Mouse (Mus musculus): ENCODE measurements around the gene Cntfr. TPM values are rescaled to one million over a fixed set of nuclear protein-coding genes. Genes with fewer than 3 reads are reported as not detected.

The Cntfr gene
- 2.6 TPM for polyA plus RNA-seq (2014; fragmentation: Illumina TruSeq; extraction: RNeasy Lipid Tissue Mini Kit (QIAGEN cat#74804); ENCODE audit: insufficient read depth, low read depth, low replicate concordance)

DNA sequence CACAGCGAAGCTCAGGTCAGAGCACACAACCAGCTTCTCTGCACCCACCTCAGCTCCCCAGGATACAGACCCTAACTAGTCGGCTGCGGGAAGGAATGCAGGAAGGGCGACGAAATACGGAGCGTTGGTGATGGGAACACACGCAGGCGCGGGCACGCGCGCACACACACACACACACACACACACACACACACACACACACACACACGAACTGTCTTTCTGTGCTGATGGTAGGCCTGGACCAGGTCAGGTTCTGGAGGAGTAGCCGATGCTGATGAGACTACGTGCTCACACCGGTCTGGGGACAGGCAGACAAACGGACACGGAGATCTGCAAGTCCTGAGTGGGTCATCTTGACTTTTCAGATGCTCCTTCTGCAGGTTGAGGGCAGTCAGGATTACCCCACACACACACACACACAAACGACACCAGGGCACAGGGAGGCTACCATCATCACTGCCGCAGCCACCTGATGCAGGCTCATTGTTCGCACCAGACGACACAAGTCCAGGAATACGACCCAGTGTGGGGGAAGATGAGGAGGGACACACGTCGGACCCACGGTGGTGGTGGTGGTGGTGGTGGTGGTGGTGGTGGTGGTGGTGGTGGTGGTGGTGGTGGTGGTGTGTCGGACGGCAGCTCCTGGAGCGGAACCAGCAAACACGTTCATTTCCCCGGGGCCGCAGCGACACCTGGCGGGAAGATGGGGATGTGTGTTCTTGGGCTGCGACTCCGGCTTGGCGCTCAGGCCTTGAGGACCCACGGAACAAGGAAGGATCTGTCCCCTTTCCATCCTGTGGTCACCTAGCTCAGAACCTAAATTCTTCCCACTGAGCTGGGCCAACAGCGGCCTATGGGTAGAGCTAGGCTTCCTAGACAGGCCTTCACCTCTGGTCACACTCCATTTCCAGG is at the start of gene Cntfr:
Gene Cntfr (minus strand): TSS at position 160 of the 912 bp plus-strand sequence.

DNA sequence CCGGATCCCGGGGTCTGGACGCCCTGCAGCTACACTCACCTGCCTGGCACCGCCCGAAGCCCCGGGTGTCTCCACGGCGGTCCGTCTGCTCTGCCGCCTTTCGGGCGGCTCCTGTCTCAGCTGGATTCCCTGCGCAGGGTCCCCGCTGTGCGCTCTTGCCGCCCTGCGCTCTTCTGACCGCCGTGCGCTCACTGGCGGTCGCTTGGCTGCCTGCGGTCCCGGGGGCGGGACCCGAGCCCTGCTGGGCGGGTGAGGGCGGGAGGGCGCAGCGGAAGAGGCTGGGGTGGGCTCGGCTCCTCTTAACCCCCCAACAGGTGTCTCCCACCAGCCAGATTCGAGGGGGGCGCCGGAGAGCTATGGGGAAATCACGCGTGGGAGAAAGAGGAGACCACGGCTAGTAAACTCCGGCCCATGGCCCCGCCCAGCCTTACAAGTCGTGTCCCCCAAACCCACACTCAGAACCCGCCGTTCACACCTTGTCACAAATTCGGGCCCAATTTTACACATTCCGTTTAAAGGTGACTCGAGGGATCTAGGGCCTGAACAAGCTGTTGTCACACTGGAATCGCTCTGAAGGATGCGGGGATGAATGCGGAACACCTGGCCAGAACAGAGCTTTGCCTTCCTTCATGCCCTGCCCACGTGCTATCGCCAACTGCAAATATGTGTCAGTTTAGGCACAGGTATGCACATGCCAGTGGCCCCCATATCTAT is 34.3 kb upstream of the Cntfr start, which contains the start of gene Arid3c:
Gene Arid3c (minus strand): TSS at position 91 of the 714 bp plus-strand sequence.

DNA sequence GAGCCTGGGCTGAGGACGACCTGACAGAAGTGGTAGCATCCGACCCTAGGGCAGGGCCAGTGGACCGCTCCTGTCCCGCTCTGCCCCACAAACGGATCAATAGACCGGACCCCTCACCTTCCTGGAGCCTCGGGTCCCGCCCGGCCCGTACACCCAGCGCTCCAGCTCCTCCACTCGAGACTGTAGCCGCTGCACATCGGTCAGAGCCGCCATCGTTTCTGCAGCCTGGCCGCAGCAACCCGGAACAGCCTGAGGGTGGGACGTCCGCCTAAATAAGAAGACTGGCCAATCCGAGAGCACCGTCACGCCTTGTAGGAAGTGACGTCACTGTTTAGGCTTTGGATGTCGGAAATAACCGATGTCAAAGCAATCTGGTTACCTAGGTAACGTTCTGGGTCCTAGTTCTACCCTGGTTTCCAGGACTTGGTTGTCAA is 26.0 kb upstream of the Cntfr start, which contains the start of gene Dctn3:
Gene Dctn3 (minus strand): TSS at position 253 of the 434 bp plus-strand sequence.

DNA sequence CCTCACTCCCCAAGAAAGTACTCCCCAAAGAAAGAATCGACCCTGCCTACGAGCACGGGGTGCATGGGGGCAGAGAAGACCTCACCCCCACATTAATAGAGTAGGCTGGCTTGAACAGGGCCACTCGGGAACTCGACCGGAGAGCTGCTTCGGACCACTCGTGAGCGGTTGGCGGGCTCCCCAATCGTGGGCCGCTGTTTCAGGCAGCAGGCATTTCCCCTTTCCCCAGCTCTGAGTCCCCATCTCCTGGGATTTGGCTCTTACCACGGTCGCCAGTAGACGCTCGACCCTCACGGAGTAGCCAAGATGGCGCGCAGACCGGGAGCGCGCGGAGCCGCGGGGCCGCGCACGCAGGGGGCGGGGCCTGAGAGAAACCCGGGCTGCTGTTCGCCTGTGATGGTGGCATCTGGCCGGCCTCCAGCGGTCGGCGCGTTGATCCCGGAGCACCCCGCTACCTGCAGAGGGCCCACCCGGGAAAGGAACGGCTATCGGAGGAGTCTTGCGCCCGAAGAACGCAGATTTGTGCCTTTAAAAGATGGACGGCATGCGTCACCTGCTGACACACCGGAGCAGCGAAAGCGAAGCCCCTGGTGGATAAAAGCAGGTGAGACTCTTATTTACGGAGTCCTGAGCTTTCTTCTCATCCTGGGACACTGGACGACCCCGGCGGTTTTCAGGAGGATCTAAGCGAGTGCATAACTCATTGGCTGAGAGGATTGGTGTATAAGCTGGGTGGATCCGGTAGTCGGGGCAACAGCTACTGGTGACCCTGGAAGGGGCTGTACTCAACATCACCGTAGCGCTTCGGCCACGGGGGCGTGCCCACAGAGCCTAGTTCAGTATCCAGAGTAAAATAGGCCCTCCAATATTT is 16.5 kb upstream of the Cntfr start, which contains the start of gene Rpp25l:
Gene Rpp25l (minus strand): TSS at position 338 of the 871 bp plus-strand sequence.

DNA sequence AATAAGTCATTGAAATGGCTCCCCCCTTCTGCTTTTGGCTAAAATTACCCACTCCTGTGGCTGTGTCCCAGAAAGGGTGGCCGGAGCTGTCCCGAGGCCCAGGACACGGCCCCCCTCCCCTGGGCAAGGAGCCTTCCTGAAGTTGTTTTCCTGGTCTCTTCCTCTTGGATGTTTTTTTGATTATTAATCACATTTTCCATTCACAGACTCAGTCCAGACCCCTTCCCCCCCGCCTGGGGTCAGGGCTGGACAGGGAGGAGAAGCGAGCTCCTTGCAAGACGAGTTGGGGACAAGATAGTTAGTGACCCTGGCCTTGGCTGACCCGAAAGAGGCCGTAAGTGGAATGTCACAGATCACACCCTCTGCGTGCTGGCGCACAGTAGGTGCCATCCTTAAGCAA is 2.9 kb upstream of the Cntfr start, which contains the start of gene Il11ra1:
Gene Il11ra1 (plus strand): TSS at position 207 of the 400 bp plus-strand sequence.

DNA sequence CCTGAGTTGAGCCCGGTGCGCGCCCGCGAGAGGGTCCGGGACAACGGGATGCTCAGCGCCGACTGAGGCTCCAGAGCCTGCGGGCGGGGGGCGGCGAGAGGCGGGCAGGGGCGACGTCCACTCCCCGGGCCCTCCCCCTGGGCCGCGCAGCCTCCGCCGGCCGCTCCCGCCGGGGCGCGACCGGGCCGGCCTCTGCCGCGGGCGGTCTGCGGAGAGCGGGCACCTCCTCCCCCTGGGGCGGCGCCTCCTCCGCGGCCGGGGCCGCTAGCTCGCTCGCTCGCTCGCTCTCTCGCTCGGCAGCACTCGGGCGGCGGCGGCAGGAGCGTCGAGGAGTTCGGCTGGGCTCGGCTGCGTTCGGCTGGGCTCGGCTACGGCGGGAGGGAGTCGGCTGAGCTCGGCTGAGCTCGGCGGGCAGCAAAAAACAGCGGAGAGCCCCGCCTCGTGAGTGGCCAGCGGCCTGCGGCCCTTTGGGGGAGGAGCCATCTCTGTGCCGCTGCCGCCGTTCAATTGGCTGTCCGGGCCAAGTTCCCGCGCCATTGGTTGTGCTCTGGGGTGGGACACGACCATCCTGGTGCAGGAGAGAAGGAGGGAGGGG is 56.9 kb downstream of the Cntfr start, which contains the start of gene Enho:
Gene Enho (minus strand): TSS at position 412 of the 595 bp plus-strand sequence.

Other genes with a start within 250 kb of the Cntfr start
- gene Kif24, start 232.2 kb downstream of the Cntfr start, polyA plus RNA-seq (2014; fragmentation: Illumina TruSeq; extraction: RNeasy Lipid Tissue Mini Kit (QIAGEN cat#74804); ENCODE audit: insufficient read depth, low read depth, low replicate concordance): 0.29 TPM
- gene Nudt2, start 231.9 kb downstream of the Cntfr start, polyA plus RNA-seq (2014; fragmentation: Illumina TruSeq; extraction: RNeasy Lipid Tissue Mini Kit (QIAGEN cat#74804); ENCODE audit: insufficient read depth, low read depth, low replicate concordance): 18.8 TPM
- 4.4 TPM for gene AI464131, start 194.0 kb downstream of the Cntfr start, polyA plus RNA-seq (2014; fragmentation: Illumina TruSeq; extraction: RNeasy Lipid Tissue Mini Kit (QIAGEN cat#74804); ENCODE audit: insufficient read depth, low read depth, low replicate concordance)
- gene 1110017D15Rik, start 179.8 kb downstream of the Cntfr start, polyA plus RNA-seq (2014; fragmentation: Illumina TruSeq; extraction: RNeasy Lipid Tissue Mini Kit (QIAGEN cat#74804); ENCODE audit: insufficient read depth, low read depth, low replicate concordance): 53.2 TPM
- 17.5 TPM for gene Fam219a, start 127.6 kb downstream of the Cntfr start, polyA plus RNA-seq (2014; fragmentation: Illumina TruSeq; extraction: RNeasy Lipid Tissue Mini Kit (QIAGEN cat#74804); ENCODE audit: insufficient read depth, low read depth, low replicate concordance)
- 8.7 TPM for gene Dnaic1, start 127.3 kb downstream of the Cntfr start, polyA plus RNA-seq (2014; fragmentation: Illumina TruSeq; extraction: RNeasy Lipid Tissue Mini Kit (QIAGEN cat#74804); ENCODE audit: insufficient read depth, low read depth, low replicate concordance)
- gene Enho, start 56.8 kb downstream of the Cntfr start, polyA plus RNA-seq (2014; fragmentation: Illumina TruSeq; extraction: RNeasy Lipid Tissue Mini Kit (QIAGEN cat#74804); ENCODE audit: insufficient read depth, low read depth, low replicate concordance): 28.0 TPM
- 95.7 TPM for gene Il11ra1, start 2.9 kb upstream of the Cntfr start, polyA plus RNA-seq (2014; fragmentation: Illumina TruSeq; extraction: RNeasy Lipid Tissue Mini Kit (QIAGEN cat#74804); ENCODE audit: insufficient read depth, low read depth, low replicate concordance)
- gene Rpp25l, start 16.4 kb upstream of the Cntfr start, polyA plus RNA-seq (2014; fragmentation: Illumina TruSeq; extraction: RNeasy Lipid Tissue Mini Kit (QIAGEN cat#74804); ENCODE audit: insufficient read depth, low read depth, low replicate concordance): 41.4 TPM
- 75.4 TPM for gene Dctn3, start 26.1 kb upstream of the Cntfr start, polyA plus RNA-seq (2014; fragmentation: Illumina TruSeq; extraction: RNeasy Lipid Tissue Mini Kit (QIAGEN cat#74804); ENCODE audit: insufficient read depth, low read depth, low replicate concordance)
- gene Arid3c, start 34.1 kb upstream of the Cntfr start, polyA plus RNA-seq (2014; fragmentation: Illumina TruSeq; extraction: RNeasy Lipid Tissue Mini Kit (QIAGEN cat#74804); ENCODE audit: insufficient read depth, low read depth, low replicate concordance): not detected
- 25.0 TPM for gene Galt, start 58.1 kb upstream of the Cntfr start, polyA plus RNA-seq (2014; fragmentation: Illumina TruSeq; extraction: RNeasy Lipid Tissue Mini Kit (QIAGEN cat#74804); ENCODE audit: insufficient read depth, low read depth, low replicate concordance)
- gene Sigmar1, start 59.1 kb upstream of the Cntfr start, polyA plus RNA-seq (2014; fragmentation: Illumina TruSeq; extraction: RNeasy Lipid Tissue Mini Kit (QIAGEN cat#74804); ENCODE audit: insufficient read depth, low read depth, low replicate concordance): 29.9 TPM
- gene Ccl27a, start 77.2 kb upstream of the Cntfr start, polyA plus RNA-seq (2014; fragmentation: Illumina TruSeq; extraction: RNeasy Lipid Tissue Mini Kit (QIAGEN cat#74804); ENCODE audit: insufficient read depth, low read depth, low replicate concordance): 27.6 TPM
- gene Gm21541, start 206.5 kb upstream of the Cntfr start, polyA plus RNA-seq (2014; fragmentation: Illumina TruSeq; extraction: RNeasy Lipid Tissue Mini Kit (QIAGEN cat#74804); ENCODE audit: insufficient read depth, low read depth, low replicate concordance): 46.0 TPM
- gene Gm20878, start 244.5 kb upstream of the Cntfr start, polyA plus RNA-seq (2014; fragmentation: Illumina TruSeq; extraction: RNeasy Lipid Tissue Mini Kit (QIAGEN cat#74804); ENCODE audit: insufficient read depth, low read depth, low replicate concordance): 3.1 TPM

Data from lung, adult 10 weeks (tissue).